ENCODE assay signal across 32 mouse cellular contexts in genomic region chr8:114503196-114503595, GRCm38 (mm10).
A peak's percentile ranks its signal among the peaks of the same experiment; 100 is the strongest.
DNase-seq lines count a peak whose midpoint lies in the region; ATAC-seq and TF ChIP-seq lines count a peak whose summit lies in the region.
"Had no signal": no experiment of that assay in that cellular context is flagged by ENCODE, and none has a peak within 500 bp of the region (broad histone marks: within the 10 kb centered on the region; RNA-seq: fewer than 3 reads in every experiment).

No protein-coding gene starts in this region.

- 20% methylated on average over 3 of the region's 3 CpGs for WGBS in cerebellum, adult 2 months

- peak overlapping the region; percentile 38 for H3K4me3 ChIP-seq in megakaryocyte, embryonic 14.5 days (replicated peaks)
- H3K4me3 ChIP-seq in cerebellum, adult 2 months (replicated peaks; ENCODE audit: insufficient read depth, low read depth, low read length) = no peak overlapping the region
- H3K4me3 ChIP-seq: embryonic facial prominence, embryonic 12.5 days; forebrain, embryonic 15.5 days; heart, embryonic 15.5 days; limb, embryonic 13.5 days; liver, embryonic 12.5 days; midbrain, embryonic 10.5 days; midbrain, embryonic 15.5 days; neural tube, embryonic 15.5 days had no signal

- TF ChIP-seq POLR2A in cerebellum, adult 2 months (IDR thresholded peaks at IDR 0.05; ENCODE audit: borderline replicate concordance, insufficient read depth, low read length) = no peak

- H3K27ac ChIP-seq in cerebellum, adult 2 months (ENCODE audit: insufficient read depth, low read length) = peak overlapping the region; percentile 81
- H3K27ac ChIP-seq: embryonic facial prominence, embryonic 12.5 days; forebrain, embryonic 15.5 days; heart, embryonic 15.5 days; kidney, postnatal 0 days; limb, embryonic 13.5 days; liver, embryonic 12.5 days; macrophage; midbrain, embryonic 10.5 days; midbrain, embryonic 15.5 days; neural tube, embryonic 15.5 days; stomach, postnatal 0 days had no signal

- peak; percentile 84 to 92 for DNase-seq in cerebellum, adult 2 months
- peak; percentile 64 to 81 for DNase-seq in cerebellum, postnatal 14 days
- no peak for DNase-seq in kidney, adult 8-10 months
- DNase-seq in spleen, adult 12 weeks (ENCODE audit: low spot score) = no peak
- no peak for DNase-seq in Muller cell, postnatal 12 days (ENCODE audit: inconsistent ontology term)
- DNase-seq: adrenal gland, adult 2 months; adrenal gland, postnatal 36 days; B cell, adult 2 months; embryo, embryonic 11 days; gastrocnemius, postnatal 10 days; kidney, adult 18-20 months; kidney, postnatal 4 days; liver, postnatal 0 days; retina, postnatal 1 day; right cerebral cortex, postnatal 14 days; thymus, adult 18-20 months; thymus, postnatal 25 days had no signal

- H3K9me3 ChIP-seq in megakaryocyte, embryonic 14.5 days = no peaks in the 10 kb centered on the region
- H3K9me3 ChIP-seq: embryonic facial prominence, embryonic 12.5 days; forebrain, embryonic 15.5 days; heart, embryonic 15.5 days; limb, embryonic 13.5 days; liver, embryonic 12.5 days; midbrain, embryonic 10.5 days; midbrain, embryonic 15.5 days; neural tube, embryonic 15.5 days had no signal

- peaks cover 3% of the 10 kb centered on the region for H3K36me3 ChIP-seq in megakaryocyte, embryonic 14.5 days (replicated peaks; ENCODE audit: low read length)
- H3K36me3 ChIP-seq: embryonic facial prominence, embryonic 12.5 days; forebrain, embryonic 15.5 days; heart, embryonic 15.5 days; limb, embryonic 13.5 days; liver, embryonic 12.5 days; midbrain, embryonic 10.5 days; midbrain, embryonic 15.5 days; neural tube, embryonic 15.5 days had no signal

- H3K27me3 ChIP-seq in megakaryocyte, embryonic 14.5 days (replicated peaks) = no peaks in the 10 kb centered on the region
- no peaks in the 10 kb centered on the region for H3K27me3 ChIP-seq in cerebellum, adult 2 months (ENCODE audit: control insufficient read depth, insufficient read depth, low read length)
- H3K27me3 ChIP-seq: heart, embryonic 15.5 days; liver, embryonic 12.5 days; midbrain, embryonic 15.5 days; neural tube, embryonic 15.5 days had no signal

- TF ChIP-seq CTCF in cerebellum, adult 2 months (IDR thresholded peaks at IDR 0.05; ENCODE audit: borderline replicate concordance, insufficient read depth, low read depth, low read length) = no peak

- peaks cover 9% of the 10 kb centered on the region for H3K4me1 ChIP-seq in megakaryocyte, embryonic 14.5 days
- peaks cover 35% of the 10 kb centered on the region for H3K4me1 ChIP-seq in cerebellum, adult 2 months (ENCODE audit: control insufficient read depth, insufficient read depth, low read length)
- H3K4me1 ChIP-seq: liver, embryonic 12.5 days had no signal

- ATAC-seq in megakaryocyte, adult 5-6 weeks (ENCODE audit: poor library complexity, severe bottlenecking) = no peak
- ATAC-seq: activated CD4-positive, CD25-positive, alpha-beta regulatory T cell, adult 4 months; forebrain, embryonic 15.5 days; hindbrain, embryonic 16.5 days; liver, embryonic 12.5 days; liver, postnatal 0 days; midbrain, embryonic 15.5 days had no signal

Comparison
In these comparisons a context has a peak if more than half of its experiments do, and no peak if none do; other contexts are left out.
1. DNase-seq: peak in cerebellum, adult 2 months (2 of 2) and cerebellum, postnatal 14 days (2 of 2); none in kidney, adult 8-10 months (0 of 2), spleen, adult 12 weeks (single experiment) and Muller cell, postnatal 12 days (single experiment).